Mouse (Mus musculus) lung, adult 2 months (tissue): Measurements from ENCODE around the gene Apba3. TPM values are rescaled to one million over a fixed set of nuclear protein-coding genes. Genes with fewer than 3 reads are reported as not detected.

Experiments
- DNase-seq: peaks from one replicate; pipeline ENCODE4 v3.0.0; 2022
- H3K4me1 ChIP-seq: fragments of 200-500 bp; 2 replicates; pipeline ENCODE4 v1.6.1; 2011; ENCODE audit warnings: low read length; ENCODE audit not compliant: control insufficient read depth, insufficient read depth
- H3K4me3 ChIP-seq: fragments of 200-500 bp; replicated peaks from 2 replicates; pipeline ENCODE3; 2011; ENCODE audit warnings: low read depth, mild to moderate bottlenecking, control low read depth, low read length; ENCODE audit errors: extremely low read depth
- CTCF ChIP-seq: fragments of 200-500 bp; IDR thresholded peaks from 2 replicates; pipeline ENCODE4 v1.5.1; 2011; ENCODE audit warnings: mild to moderate bottlenecking, low read length, control low read depth; ENCODE audit not compliant: insufficient read depth
- POLR2A ChIP-seq: fragments of 200-500 bp; IDR thresholded peaks from 2 replicates; pipeline ENCODE4 v1.6.1; 2011; ENCODE audit warnings: low read depth, mild to moderate bottlenecking, control low read depth, low read length, borderline replicate concordance; ENCODE audit errors: extremely low read depth
- WGBS: fragments of 180-500 bp; shearing (Covaris S2); methylation state at CpG from one replicate; pipeline ENCODE4 v1.1.7; 2018; 5-methylcytosine and 5-hydroxymethylcytosine counted together
- polyA plus RNA-seq: library from polyadenylated mRNA; depleted of rRNA; stranded (reverse); fragments of >200 nt; gene quantifications from 2 replicates; pipeline ENCODE4 v1.2.3, GENCODE M21; 2012

Apba3 gene
- polyA plus RNA-seq, 1 experiment: 86.4 TPM

GRCm38 (mm10) chr10:81294442-81294841, 27.7 kb downstream of the Apba3 start:
- 32% methylated on average over 8 of the region's 8 CpGs for WGBS
- H3K4me3 ChIP-seq: peak overlapping the region; percentile 14
- TF ChIP-seq CTCF: no peak
- no peak for TF ChIP-seq POLR2A

GRCm38 (mm10) chr10:81295185-81295584, 28.4 kb downstream of the Apba3 start:
- TF ChIP-seq CTCF (no peak), POLR2A (no peak)
- no peak for DNase-seq
- 87% methylated on average over 6 of the region's 6 CpGs for WGBS
- H3K4me3 ChIP-seq: no peak overlapping the region
- peaks cover 34% of the 10 kb centered on the region for H3K4me1 ChIP-seq

More at GRCm38 (mm10) chr10:81294442-81294841, 27.7 kb downstream of the Apba3 start:
- H3K4me1 ChIP-seq: peaks cover 29% of the 10 kb centered on the region
- DNase-seq: no peak

DNA sequence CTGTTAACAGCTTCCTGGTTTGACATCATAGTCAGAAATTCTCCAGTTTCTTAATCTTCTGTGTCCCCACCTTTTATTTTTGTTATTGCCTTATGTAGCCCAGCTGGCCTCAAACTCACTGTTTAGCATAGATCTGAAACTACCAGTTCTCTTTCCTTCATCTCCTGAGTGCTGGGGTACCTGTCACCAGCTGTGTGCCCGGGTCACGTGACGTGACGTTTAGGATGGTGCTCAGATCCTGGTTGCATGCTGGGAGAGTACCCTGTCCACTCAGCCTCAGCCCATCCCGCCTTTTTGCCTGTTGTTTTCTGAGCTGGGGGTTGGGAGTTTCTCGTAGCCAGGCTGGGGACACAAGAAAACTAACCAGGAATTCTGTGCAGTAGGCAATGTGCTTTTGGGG, 30.5 kb downstream of the Apba3 start:
- H3K4me3 ChIP-seq: no peak overlapping the region
- no peak for TF ChIP-seq CTCF
- no peak for TF ChIP-seq POLR2A
- peaks cover 41% of the 10 kb centered on the region for H3K4me1 ChIP-seq
- no peak for DNase-seq
- WGBS: 61% methylated on average over 6 of the region's 6 CpGs

- peak overlapping the region; percentile 17 for H3K4me3 ChIP-seq
- TF ChIP-seq POLR2A (peak; percentile 64; the same call in 1 of the 2 replicates), CTCF (no peak)
- no peak for DNase-seq
- peaks cover 46% of the 10 kb centered on the region for H3K4me1 ChIP-seq
- 22% methylated on average over 8 of the region's 10 CpGs for WGBS
These were observed 31.1 kb downstream of the Apba3 start for GRCm38 (mm10) chr10:81297845-81298244.

GRCm38 (mm10) chr10:81298369-81299100, 31.8 kb downstream of the Apba3 start:
- H3K4me3 ChIP-seq: peak overlapping the region; percentile 9
- TF ChIP-seq CTCF: no peak
- TF ChIP-seq POLR2A: no peak
- WGBS: 65% methylated on average over 17 of the region's 17 CpGs
- no peak for DNase-seq
- H3K4me1 ChIP-seq: peaks cover 51% of the 10 kb centered on the region

- 75% methylated on average over 14 of the region's 14 CpGs for WGBS
- Histone ChIP-seq H3K4me1 (peaks cover 52% of the 10 kb centered on the region), H3K4me3 (no peak overlapping the region)
- TF ChIP-seq POLR2A (no peak), CTCF (no peak)
- no peak for DNase-seq
These were observed 33.0 kb downstream of the Apba3 start for GRCm38 (mm10) chr10:81299585-81300351.

GRCm38 (mm10) chr10:81300352-81300907, 33.7 kb downstream of the Apba3 start:
- WGBS: 80% methylated on average over 9 of the region's 9 CpGs
- TF ChIP-seq POLR2A (no peak), CTCF (no peak)
- no peak for DNase-seq
- Histone ChIP-seq H3K4me3 (no peak overlapping the region), H3K4me1 (peaks cover 50% of the 10 kb centered on the region)

DNA sequence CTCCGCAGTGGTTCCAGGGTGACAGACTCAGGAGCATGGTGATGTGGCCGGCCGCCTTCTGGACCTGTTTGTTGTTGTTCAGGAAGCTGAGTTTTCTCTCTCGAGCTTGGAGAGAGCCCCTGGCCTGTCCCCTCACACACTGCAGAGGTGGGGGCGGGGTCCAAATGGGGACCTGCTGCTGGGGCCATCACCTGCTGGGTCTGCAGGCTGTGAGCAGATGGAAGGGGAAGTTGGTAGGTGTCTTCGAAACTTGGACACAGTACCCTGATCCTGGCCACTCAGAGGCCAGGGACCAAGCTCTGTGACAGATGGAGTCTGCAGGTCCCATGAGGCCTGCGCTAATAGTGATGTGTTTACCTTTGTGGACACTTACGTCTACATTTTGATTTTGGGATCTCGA, 34.6 kb downstream of the Apba3 start:
- no peak for DNase-seq
- peaks cover 50% of the 10 kb centered on the region for H3K4me1 ChIP-seq
- 70% methylated on average over 9 of the region's 9 CpGs for WGBS
- TF ChIP-seq POLR2A (no peak), CTCF (no peak)
- H3K4me3 ChIP-seq: no peak overlapping the region

DNA sequence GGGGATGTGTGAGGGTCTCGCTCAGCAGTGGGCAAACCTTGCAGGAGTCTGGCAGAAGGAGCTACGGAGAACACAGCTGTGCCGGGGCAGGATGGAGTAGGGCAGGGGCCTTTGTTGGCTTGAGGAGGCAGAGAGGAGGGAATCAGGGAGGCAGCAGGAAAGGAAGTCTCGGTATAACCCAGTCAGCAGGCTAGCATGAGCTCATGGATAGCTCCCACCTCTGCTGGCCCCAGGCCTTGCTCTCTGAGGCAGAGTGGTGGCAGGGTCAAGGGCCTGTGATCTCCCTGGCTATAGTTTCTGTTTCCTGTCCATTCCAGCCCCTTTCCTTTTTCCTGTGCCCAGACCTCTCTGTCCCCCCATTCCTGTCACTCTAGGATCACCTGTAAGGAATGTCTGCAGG, 35.5 kb downstream of the Apba3 start:
- 31% methylated on average over 4 of the region's 4 CpGs for WGBS
- DNase-seq: no peak
- peaks cover 48% of the 10 kb centered on the region for H3K4me1 ChIP-seq
- TF ChIP-seq CTCF (no peak), POLR2A (no peak)
- H3K4me3 ChIP-seq: no peak overlapping the region
